Mouse (Mus musculus) liver, adult (tissue): ENCODE results near the gene F3.

ENCODE experiments used
- GATA4 ChIP-seq: IDR thresholded peaks from 2 replicates; pipeline ENCODE4 v1.6.1; 2014; ENCODE audit warnings: mild to moderate bottlenecking, low read length; ENCODE audit not compliant: insufficient replicate concordance

The F3 gene

DNA sequence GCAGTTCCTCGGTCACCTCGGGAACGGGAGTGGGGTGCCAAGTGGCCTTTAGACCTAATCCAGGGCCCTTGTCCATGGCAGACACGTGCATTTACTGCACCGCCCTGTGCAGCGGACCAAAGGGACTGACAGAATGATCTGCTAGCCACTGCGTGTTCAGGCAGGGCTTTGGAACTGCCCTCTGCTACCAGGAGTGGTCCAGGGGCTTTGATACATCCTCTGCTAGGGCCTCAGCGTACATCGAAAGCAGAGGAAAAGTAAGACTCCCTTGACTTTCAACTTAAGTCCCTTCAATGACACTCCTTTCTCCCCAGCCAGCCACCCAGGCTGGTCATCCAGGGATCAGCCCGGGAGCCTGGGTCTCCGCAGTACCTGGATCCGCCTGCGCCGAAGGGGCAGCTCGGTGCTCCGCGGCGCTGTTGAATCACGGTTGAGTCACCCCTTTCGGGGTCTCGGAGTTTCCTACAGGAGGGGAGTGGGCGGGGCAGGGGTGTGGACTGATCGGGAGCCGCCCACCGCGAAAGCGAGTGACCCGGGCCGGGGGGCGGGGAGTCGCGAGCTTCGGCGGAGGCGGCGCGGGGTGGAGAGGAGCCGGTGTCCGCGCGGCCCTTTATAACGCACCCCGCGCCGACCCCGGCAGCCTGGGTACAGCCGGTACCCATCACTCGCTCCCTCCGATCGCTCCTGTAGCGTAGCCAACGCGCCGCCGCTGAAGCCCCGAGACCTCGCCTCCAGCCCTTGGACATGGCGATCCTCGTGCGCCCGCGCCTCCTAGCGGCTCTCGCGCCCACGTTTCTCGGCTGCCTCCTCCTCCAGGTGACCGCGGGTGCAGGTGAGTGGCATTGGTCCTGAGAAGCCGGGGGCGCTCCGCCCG is at the start of gene F3:
TSS of gene F3 (plus strand) at position 567 of the 874 bp plus-strand sequence.
- no peak for TF ChIP-seq GATA4

DNA sequence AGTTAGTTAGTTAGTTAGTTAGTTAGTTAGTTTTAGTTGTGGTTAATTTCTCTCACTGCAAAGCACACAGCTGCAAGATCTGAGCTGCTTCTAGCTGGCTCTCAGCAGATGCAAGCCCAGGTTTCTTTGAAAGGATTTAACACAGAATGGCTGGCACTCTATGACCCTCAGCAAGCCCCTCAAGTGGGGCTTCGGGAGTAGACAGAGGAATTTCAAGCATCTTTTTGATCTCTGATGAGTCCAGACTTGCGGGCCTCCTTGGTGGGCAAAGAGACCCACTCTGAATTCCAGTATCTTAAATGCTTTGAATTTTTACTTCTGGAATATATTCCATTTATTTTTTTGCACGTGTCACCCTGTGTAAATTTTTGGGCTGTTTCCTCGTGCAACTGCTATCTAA is 44.4 kb upstream of the F3 start:
- no peak for TF ChIP-seq GATA4

DNA sequence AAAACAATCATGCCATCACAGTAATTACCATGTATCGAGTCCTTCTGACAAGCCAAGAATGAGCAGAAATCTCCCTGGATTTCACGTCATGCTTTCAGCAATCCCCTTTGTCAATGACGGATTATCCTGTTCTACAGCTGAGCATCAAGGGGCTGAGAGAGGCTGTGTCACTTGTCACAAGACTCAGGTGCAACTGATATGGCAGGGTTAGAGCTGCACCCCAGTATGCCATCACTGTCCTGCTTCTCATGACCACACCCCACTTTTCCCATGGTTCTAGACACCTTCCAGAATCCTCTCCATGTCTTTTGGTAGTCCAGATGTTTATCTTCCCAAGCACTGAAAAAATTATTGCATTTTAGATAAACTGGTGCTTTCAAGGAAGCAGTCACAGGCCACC is 43.9 kb upstream of the F3 start:
- no peak for TF ChIP-seq GATA4

DNA sequence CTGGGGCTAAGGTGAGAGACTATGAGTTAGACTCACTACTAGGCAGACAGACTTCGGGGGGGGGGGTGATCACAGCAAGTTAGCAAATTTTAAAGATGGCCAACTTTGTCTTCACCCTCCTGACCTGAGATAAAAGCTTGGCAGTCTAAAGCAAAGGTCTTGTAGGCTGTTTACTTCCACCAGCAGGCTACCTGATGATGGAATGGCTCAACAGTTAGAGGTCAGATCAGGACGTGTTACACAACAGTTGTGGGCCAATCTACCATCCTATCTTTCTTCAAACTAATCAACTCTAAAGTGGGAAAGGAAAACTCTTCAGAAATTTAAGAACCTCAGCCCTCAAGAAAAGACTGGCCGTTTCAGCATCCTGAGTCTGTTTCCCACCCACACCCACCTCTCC is 43.1 kb upstream of the F3 start:
- TF ChIP-seq GATA4, result peak; percentile 77; the same call in 1 of the 2 replicates

DNA sequence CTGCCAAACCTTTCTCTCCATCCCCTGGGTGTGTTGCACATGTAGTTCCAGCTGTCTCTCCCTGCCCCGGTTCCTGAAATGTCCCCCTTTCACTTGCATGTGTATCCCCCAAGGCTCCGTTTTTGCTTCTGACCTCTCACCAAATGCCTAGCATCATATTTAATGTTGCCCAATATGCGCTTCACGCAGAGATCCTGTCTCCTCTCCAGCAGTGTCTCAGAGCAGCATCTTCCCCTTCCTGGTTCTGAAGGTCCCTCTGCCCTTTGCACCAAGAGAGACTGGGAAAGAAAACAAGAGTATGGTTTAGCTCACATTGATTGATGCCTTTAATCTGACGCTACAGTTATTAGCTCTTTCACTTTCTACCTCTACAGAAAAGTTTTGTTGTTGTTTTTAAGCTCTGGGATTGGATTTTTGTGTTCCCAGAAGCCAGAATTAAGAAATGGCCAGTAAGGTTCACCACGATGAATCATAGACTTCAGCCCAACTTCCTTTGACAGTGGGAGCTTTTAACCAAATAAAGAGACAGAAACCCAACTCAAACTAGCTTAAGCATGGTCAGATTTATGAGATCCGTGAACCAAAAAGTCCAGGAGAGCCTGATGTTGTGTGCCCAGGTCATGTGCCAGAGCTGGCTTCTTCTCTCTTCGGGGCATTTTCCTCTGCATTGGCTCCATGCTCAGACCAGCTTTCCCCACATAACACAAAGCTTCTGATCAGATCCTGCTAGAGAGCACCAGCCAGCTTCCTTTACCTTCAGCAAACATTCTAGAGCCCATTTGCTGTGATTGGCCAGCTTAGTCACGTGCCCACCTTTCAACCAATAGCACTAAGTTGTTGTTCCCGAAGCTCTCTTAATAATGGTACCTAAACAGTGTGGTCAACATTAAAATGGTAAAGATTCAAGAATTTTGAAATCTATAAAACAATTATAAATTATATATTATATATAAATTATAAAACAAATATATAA is 40.6 kb upstream of the F3 start:
- TF ChIP-seq GATA4, result no peak

DNA sequence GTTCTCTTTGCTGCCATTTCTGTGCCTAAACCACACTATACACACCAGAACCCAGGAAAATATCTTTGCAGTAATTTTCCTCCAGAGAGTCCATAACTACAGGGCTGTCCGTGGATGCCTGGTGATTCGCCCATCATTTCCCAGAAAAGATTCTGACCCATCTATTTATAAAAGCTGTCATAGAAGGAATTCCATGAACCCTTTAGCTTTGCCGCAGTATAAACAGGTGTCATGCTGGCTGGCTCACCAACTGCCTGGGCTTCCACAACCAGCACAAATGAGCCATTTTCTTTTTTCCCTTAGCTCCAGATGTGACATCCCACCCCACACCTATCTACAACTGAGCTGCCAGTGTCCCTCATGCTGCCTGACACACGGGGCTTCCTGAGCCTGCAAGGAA is 38.8 kb upstream of the F3 start:
- no peak for TF ChIP-seq GATA4

DNA sequence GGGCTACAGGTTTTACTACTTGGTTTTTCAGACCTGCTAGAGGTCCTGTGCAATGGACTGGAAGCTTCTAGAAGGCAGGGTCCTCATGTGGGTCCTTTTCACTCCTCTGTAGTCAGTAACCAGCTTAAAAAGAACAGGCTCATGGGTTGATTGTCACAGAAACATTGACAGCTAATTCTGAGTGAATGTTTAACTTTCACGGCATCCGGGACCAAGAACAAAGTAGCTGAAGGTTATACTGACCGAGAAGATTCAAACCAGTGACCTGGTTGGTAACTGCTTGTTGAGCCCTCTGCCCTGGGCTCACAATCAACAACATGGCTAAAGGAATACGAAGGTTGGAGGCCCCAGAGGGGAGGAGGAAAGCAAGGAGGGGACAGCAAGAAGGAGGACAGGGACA is 38.4 kb upstream of the F3 start:
- no peak for TF ChIP-seq GATA4

DNA sequence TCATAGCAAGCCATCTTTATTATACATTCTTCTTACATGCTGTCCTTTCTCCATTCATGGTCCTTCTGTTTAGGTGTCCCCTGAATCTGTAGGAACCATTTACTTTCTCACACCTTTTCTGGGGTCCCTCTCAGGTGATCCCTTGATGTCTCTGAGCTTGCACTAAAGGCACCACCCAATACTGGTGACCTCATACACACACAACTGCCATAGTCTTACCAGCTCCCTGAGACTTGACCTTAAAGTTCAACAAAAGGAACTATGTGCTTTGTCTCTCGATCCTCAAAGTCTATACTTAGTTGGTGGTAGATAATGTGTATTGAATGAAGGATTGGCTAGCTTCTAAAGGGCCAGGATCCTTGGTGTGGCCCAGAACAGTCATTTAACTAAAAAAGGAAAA is 37.4 kb upstream of the F3 start:
- no peak for TF ChIP-seq GATA4

DNA sequence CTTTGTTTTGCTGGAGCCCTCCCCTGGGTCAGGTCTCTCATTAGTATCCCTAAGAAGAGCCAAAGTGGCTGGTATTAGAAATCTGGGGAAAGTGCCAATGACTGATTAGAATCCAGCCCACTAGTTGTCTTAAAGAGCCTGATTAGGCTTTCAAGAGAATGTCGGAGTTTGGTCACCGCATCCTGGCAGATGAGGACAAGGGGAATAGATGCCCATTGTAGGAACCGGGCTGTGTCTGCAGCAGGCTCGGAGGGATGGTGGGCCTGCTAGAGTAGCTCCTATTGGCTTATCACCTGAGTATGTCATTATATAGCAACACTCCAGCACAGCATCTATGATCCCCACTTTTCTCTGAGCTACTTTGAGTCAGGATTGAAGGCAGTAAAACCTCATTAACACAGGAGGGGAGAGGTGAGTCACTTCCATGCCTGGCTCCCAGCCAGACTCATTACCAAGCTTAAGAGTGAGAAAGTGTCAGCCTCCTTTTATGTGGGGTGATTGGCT is 36.9 kb upstream of the F3 start:
- TF ChIP-seq GATA4, result no peak

DNA sequence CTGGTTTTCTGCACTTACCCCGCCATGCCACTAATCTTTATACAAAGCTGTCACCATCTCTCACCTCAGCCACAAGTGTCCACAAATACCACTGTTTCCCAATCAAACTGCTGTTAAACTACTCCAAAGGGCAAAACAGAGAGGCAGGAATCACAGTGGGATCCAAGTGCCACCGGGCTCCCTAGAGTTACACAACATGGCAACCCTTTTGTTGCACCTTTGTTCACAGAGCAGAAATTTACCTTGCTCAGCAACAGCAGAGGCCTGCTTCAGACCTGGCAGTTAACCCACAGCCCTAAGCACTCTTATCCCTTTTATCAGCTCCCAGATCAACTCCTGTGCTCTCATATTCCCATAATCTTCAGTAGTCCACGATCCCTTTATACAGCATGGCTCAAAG is 35.6 kb upstream of the F3 start:
- TF ChIP-seq GATA4, result peak; percentile 7; the same call in 1 of the 2 replicates

DNA sequence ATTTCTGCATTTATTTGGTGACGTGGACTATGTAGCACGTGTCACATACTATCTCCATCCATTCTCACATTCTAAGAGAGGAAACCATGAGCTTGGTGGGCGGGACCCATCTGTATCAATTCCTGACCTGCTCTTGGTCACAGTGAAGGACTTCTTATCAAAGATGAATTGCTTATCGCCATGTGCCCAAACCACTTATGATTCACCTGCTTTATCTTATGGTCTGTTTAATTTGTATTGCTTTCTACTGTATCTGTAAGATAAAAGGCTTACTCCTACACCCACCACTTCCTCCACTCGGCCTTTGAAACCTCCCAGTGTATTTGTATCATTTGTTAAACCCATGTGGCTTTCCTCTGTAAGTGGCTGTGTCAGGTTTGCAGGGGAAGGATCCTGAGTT is 34.3 kb upstream of the F3 start:
- no peak for TF ChIP-seq GATA4

DNA sequence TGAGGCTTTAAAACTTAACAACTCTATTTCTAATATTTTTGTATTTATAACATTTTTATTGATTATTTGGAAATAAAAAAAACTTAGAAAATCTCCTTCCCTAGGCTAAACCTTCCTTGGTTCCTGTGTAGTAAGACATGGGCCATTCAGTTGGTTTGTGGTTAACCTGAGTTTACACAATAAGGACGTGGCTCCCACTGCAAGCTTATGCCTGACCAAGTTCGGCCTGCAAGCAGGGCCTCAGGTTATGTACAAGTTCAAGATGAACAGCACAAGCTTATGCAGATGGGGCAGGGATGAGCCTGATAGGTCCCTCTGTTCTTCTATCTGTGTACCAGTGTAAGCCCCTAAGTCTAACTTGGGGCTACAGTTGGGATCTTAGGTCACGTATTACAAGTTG is 33.6 kb upstream of the F3 start:
- TF ChIP-seq GATA4, result no peak

DNA sequence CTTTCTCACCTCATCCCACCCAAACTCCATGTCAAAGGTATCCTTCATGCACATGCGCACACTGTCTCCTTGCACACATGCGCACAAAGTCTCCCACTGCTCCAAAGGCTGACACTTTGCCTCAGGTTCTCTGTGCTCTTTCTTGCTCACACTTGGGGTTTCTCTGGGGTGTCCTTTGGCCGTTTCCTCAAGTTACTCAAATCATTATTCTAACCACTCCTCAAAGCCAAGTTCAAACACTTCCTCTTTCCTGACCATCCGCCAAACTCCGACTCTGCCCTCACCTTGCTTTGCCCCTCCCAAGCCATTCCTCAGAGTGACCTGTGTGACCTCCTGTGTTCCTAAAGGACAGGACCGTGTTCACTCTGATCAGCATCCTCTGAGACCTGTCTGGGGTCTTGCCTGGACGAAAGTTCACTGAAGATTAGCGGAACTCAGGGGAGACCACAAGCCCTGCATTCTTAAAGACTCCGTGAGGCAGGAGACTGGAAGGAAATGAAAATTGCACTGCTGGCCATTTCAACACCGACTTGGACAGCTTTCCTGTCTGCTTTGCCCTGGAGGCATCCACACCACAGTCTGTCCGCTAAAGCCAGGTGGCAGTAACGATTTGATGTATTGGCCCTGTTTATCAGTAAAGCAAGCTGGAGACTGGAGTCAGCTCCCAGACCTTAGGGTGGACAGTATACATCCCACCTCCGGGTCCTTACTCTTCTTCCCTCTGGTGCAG is 30.2 kb upstream of the F3 start:
- TF ChIP-seq GATA4, result no peak

DNA sequence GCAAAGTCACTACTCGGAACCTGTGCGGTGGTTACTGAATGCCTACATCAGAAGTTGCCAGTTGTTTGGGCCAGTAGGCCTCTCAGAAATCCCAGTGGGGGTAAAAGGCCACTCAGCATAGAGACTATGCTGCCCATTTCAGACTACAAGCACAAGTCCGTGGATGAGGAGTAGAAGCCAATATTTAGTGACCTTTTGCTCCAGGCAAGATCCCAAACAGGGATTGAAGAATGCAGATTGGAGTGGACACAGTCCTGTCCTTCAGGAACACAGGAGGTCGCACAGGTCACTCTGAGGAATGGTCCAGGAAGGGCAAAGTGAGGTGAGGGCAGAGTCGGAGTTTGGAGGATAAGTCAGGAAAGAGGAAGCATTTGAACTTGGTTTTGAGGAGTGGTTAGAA is 29.6 kb upstream of the F3 start:
- no peak for TF ChIP-seq GATA4

DNA sequence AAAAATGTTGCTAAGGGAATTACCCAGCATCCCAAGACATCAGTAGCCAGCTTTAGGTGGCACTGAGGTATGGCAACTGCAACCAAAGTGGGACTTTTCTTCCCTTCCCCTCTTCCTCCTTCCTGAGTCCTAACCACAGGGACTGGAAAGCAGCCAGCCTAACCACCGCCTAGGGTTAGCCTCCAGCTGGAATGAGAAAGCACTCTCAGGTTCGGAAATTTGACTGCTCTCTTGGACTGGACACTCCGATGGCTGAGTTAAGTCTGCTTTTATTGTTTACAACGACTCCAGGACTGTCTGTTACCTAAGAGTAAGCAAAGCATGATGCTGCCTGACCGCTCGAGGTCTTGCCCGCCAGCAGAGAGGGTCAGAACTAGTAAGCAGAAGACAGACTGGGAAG is 26.2 kb upstream of the F3 start:
- TF ChIP-seq GATA4, result no peak
